Mouse (Mus musculus) monocyte, adult 5-6 weeks (primary cell): ENCODE measurements around the gene Lmo1. TPM values are rescaled to one million over a fixed set of nuclear protein-coding genes. Genes with fewer than 3 reads are reported as not detected.

ENCODE experiments used
- ATAC-seq: fragments of 153-309, 156-312 bp; replicated peaks from 2 replicates; pipeline ENCODE4 v1.8.0; 2017; ENCODE audit warnings: mild to moderate bottlenecking; ENCODE audit not compliant: low TSS enrichment, insufficient number of reproducible peaks, severe bottlenecking, poor library complexity, low FRiP score
- total RNA-seq: library from RNA; stranded (forward); fragments of 200-1000, 200-491, 200-594 nt; gene quantifications from 3 replicates; pipeline ENCODE4 v1.2.3, GENCODE M21; 2017

The Lmo1 gene
- total RNA-seq, 1 experiment from 2014 or later: 3.0 TPM

DNA sequence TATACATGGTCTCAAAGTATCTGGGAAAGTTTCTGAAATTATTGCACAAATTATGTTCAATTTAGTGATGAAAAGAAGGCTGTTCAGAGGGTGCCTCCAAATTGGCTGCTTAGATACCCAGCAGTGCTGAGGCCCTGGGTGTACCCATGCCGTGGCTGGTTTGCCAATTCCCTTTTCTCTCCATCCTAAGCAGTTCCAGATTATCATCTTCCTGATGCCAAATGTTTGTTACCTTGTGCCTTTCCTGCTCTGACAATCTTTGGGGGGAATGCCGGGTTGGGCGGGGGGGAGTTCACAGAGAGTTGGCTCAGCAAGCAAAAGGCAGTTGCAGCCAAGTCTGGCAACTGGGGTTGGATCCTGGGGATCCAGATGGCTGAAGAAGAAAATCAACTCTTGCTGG lies 1.7 kb upstream of the Lmo1 start:
- ATAC-seq: no peak

DNA sequence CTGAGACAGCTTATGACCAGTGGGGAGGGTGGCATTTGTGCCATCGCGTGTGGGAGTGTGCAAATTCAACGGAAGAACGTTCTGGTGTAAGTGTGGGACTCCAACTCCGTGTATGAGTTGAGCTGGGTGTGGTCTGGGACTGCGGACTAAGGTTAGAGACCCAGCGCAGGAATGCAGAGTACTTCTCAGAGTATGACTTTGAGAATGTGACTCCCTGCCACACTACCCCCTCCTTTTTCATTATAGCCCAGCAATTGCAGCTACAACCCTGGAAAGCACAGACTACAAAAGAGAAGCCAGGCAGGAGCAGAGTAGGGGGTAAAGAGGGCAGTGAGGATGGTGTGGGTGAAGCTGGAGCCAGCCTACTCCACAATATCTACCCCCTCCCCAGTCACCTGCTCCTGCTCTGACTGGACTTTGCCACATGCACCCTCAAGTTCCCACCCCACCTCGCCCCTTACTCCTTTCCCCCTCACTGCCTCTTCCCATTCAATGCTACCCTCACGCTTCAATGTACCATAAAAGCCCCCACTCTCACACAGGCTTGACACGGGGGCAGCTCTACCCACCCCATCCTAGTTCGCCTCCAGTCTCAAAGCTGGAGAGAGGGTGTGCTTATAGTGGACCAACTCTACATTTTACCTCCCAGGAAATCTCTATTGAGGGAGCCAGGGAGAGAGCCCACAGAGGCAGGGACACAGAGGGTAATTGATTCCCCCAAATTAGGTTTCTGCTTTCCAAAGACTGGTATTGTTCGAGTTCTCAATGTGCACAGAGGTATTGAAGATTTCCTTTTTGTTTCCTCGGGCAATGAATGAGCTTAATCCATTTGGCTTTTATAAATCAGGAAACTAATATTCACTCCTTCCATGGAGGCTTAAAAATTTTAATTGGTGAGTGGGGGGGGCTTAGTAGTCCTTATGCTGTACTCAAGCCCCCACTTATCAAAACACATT lies 941 bp upstream of the Lmo1 start:
- ATAC-seq: no peak

DNA sequence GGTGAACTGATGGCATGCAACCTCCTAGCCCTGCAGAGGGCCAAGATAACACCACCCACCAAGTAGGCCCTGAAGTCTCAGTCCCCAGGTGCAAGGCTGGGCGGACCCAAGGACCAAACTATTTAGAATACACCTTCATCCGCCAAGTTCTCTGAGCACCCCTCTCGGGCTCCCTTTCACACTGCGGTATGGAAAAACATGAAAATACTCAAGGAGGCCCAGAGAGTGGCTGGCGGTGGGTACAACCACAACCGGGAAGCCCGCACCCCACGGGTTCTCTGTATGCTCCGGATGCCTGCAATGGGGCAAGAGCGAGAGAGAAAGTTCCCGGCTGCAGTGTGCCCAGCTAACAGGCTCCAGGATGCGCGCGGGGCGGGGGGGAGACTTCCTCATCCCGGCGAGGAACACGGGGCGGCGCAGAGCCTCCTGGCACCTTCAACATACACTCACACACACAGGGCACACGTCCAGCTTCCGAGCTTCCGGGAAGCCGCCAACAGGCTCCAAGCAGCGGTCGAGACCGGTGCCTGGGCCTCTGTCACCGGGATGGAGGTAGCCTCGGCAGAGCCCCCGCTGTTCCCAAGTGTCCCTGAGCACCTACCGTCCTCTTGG lies 564 bp downstream of the Lmo1 start:
- no peak for ATAC-seq

DNA sequence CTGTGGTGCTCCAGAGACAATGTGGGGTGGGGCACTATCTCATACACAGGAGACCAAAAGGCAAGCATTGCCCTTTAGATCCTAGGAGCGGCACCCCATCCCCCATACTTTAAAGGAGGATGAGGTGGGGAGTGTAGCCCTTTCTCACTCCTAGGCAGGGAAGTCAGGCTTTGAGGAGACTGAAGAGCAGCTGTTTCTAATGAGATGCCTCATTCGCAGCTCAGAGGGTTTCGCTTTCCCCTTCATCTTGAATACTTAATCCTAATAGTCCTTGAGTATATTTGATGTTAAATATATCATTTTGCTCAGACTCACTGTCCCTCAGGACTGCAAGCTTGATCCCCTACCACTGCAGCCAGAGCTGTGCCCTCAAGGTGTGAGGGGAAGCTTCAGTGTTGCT lies 3.1 kb downstream of the Lmo1 start:
- ATAC-seq: no peak

DNA sequence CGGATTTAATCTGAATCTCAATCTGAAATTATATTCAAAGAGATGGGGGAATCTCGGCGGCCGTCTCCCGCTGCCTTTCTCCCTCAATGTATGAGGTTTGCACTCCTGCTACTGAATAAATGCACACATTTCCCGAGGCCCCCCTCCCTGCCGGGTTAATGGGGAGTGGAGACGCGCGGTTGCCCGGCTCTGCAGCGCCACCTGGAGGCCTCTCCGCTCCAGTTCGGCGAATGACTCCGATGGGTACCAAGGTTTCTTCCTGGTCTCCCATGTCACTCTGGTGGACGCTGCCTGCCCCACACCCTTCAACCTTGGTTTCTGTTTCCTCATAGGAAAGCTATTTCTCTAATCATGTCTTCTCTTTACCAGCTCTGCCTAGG lies 4.6 kb downstream of the Lmo1 start:
- no peak; the same call in 1 of the 2 replicates for ATAC-seq

DNA sequence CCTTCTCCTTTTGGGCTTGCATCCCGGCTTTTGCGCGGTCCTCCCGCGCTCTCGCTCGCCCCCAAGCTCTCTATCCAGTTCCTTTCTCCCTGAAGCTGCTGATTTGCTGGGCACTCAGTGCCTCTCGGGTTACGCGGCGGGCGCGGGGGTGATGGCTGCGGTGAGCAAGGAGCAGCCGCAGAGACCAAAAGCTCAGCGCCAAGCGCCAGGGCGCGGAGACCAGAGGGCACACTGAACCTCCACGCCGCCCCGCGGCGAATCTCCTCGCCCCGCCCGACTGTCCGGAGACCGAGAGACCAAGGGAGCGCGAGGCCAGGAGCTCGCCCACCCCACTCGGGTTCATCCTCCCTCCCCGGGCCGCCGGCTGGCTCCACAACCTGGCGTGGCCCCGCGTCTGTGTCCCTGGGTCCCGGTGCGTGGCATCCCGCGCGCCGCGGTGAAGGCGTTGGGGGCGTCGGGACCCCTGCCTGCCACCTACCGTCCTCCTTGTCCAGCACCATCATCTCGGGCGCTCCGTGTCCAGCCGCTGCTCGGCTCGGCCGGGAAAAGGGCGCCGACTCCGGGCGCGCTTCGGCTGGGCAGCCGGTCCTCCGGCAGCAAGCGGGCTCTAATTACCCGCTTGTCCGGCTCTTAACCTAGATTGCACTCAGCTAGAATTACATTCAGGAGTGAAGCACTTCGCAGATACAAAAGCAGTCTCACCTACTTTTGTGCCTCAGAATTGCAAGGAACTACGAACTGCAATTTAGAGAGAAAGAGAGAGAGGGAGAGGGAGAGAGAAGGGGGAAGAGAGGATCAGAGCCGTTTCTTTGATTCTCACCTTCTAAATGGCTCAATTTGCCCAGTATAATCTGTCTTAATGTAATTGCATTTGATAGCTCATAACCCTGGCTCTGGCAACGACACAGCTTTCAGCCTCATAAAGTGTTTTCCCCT lies 5.2 kb downstream of the Lmo1 start:
- ATAC-seq: no peak

DNA sequence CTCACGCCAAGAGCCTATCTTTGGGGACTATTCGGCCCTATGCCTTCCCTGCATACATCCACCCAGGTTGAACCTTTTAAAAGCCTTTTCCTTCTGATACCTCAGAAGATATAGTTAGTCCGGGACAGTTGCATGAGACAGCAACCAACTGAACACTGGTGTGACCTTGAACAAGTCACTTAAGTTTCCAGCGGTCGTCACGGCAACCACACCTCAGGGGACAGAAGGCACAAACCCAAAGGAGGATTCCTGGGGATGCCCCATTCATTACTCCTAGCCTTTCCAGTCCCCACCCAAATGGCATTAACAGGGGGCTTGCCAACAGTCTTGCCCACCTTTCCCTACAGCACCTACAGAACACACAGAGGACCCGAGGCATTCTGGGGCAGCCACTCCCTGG lies 6.3 kb downstream of the Lmo1 start:
- ATAC-seq: no peak

DNA sequence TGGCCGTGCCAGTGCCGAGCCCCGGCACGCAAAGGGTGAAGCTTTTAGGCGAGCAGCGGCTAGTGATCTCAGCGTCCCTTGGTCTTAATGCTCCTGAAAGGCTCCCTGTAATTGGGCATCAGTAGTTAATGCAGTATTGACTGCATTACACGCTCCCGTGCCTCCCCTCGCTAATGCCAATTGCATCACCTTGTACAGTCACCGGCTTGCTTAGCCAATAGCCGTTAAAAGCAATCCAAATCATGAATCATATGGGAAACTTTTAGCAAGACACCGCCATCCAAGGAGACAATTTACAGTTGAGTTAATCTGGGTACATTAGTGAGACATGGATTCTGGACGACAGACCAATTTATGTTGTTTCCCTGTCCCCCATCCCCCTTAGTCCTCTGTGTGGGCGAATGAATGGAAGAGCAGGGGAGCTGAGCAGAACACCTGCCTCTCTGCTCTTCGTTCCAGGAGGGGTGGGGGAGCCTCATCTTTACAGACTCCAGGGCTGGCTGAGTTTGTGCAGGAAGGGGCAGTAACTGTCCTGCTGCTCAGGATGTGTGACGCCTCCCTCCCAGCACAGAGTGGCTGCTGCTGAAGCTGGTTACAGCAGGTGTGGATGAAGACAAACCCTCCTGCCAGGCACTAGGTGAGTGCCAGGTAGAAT lies 8.9 kb downstream of the Lmo1 start:
- ATAC-seq: no peak

DNA sequence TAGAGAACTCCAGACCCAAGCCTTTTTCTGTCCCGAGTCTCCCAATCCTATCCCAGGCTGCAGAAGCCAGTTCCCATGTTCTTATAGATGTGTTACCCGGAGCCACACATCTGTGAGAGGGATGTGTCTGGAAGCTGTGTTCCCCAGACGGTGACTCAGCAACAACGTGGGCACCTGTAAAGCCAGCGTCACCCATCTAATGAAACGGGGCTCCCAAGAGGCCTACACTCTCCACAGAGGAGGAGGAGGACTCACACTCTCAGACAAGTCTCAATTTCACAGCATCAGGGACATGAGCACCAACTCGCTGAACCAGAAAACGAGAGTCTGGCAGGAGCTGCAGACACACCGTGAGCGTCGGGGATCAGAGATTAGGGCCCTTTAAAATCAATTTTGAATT lies 20.7 kb downstream of the Lmo1 start:
- no peak for ATAC-seq

DNA sequence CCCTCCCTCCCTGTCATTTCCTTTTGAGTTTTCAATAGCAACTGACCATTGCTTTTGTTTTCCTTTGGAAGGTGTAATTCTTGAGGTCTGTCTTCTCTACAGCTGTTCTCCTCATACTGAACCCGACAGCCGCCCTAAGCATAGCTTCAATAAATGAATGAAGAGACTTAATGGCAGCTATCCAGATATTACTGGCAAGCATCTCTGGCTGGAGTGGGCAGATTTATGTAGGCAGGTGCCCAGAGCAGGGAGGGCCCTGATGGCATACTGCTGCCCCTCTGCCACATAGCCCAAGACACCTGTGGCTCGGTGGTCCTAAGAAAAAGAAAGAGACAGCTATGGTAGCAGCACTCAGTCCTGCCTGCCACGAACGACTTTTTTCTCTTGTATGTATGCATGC lies 21.5 kb downstream of the Lmo1 start:
- ATAC-seq: no peak

DNA sequence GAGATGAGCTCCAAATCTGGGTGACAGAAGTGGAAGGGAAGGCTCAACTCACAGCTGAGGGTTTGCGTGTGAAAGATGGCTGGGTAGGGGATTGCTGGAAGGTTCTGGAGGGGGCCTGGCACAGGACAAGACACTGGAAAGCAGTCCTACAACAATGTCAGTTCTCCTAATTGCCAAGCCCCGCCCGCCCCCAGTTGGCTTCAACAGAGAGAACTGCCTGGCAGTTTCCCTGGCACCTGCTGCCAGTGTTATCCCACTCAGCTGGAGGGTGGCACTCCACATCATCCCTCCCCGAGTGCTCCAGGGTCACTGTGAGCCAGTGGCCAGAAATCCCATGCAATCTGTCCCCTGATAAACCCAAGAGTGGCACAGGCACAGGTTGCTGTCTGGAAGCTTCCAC lies 23.9 kb downstream of the Lmo1 start:
- no peak for ATAC-seq

DNA sequence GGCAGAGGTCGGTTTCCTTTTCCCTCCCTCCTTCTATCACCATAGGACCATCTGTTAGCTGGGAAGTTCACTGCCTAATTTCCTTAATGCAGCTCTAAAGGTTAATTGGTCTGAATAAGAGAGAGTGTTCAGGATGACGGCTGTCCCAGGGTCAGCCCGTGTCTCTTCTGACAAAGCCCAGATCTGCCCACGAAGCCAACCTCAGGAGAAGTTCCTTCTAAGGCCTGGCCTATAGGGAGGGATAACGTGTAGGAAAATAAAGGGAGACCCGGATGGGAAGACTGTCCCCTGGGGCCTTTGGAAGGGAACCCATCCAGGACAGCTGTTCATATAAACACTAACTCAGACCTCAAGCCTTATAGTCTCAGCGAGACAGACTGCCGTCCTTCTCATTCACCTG lies 29.8 kb downstream of the Lmo1 start:
- ATAC-seq: no peak

DNA sequence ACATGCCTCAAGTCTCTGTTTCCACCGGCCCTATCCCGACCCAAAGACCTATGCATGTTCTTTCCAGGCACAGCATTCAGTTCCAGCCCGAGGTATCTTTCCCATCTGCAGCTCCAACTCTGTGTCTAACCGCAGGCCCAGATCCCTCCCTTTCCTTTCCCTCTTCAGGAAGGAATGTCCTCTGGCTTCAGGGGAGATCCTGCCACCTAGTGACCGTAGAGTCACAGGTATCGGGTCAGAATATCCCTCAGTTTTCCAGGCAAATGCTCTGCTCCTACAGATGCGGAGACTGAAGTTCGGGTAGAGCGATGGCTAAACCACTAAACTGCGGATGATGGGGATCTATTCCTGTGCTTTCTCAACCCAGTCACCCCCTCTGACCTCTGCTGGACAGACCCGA lies 30.3 kb downstream of the Lmo1 start:
- no peak for ATAC-seq

DNA sequence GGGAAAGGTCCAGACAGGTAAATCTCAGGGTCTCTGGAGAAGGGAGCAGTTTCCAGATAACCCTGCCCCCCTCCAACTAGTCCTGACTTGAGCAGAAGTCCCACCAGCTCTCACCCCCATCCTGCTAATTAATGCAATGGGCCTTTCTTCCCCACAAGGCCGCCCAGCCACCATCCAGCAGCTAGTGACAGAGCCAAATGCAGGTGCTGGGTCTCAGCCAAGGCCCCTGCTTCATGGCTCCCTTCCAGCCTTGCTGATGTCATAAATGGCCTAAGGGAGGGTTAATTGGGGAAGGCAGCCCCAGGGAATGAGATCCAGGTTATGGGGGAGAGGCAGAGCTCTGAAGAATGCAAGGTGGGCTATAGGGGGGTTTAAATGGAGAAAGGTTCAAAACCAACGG lies 32.4 kb downstream of the Lmo1 start:
- ATAC-seq: no peak

DNA sequence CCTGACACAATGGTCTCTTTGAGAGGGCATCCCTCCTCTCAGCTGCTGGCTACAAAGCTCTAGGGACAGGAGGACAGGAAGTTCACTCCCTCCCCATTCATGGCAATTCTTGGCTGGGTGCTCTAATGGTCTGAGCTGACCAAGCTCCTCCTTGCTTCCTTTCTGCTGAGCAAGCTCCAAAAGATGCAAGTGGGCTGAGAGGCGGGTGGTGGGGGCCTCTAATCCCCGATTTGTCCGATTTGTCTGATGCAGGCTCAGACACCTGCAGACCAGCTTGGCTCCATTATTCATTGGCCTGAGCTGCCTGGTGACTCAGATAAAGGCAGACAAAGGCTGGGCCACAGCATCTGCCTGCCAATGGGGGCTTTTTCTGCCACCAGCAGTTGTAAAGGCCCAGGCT lies 33.3 kb downstream of the Lmo1 start:
- no peak for ATAC-seq

DNA sequence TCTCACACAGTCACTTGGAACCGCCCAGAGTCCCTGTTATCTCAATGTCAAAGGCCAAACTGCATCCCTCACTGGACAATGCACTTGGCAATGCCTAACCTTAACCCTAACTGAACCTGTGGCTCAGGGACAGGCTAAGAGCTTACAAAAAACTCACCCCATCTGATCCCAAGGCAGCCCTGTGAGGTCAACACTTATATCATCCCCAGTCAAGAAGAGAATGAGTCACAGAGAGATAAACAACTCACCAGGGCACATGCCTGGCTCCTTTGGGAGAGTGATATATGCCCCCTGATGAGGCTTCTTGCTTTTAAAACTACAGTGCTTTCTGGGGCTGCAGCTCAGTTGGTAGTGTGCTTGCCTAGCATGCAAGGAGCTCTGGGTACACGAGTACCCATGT lies 34.0 kb downstream of the Lmo1 start:
- no peak for ATAC-seq

DNA sequence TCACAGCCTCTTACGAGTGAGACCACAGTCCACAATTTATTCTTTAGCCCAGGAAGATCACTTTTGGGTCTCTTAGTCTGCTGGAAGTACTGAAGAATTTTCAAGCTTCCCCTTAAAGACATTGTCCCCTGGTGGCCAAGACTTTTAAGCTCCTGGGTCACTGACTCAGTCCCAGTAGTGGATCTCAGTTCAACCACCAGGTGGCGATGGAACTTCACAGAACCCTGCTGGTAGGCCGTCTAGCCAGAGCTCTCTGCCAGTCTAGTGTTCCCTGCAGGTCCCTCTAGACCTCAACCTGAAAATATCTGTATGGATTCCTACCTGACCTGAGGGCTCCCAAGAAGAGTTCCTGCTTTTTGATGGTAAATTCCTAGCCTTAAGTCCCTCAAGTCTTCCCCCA lies 35.6 kb downstream of the Lmo1 start:
- no peak for ATAC-seq

DNA sequence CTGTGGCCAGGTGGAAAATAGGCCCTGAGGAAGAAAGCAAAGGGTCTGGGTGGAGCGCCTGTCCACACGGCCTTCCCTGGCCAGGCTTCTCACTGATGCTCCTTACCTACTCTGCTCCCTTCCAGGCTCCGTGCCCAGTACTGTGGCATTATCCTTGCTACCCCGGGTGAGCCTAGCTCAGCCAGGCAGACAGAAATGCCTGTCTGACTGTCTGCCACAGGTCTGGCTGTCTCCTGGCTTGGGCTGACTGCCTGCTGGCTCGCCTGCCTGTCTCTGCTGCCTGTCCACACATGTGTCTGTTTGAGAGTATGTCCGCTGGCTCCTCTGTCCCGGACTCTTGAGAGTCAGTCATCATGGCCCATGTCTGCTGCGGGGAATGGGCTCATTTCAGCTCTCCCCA lies 37.6 kb downstream of the Lmo1 start:
- no peak for ATAC-seq

DNA sequence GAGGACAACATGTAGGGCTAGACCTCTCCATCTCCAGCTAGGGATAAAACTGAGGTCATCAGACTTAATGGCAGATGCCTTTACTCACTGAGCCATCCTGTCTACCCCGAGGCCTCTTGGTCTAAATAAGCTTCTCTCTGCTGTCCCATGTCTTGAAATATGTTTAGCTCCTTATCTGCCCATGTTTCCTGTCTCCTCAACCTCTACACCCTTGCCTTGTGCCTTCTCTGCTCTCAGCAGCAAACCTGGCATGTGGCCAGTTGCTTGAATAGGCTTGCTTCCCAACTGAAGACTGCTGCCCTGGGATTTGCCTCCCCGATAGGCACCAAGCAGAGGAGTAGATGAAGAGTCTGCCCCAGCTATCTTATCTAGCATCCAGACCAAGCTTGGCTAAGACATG lies 43.4 kb downstream of the Lmo1 start:
- no peak for ATAC-seq
